Mouse (Mus musculus) mesoderm, embryonic 11.5 days (tissue): ENCODE measurements around the gene Sh3d21.
"Not testable (repeated sequence)": the region's sequence is repeated elsewhere in the genome, so short reads cannot be mapped to it uniquely, and the experiment has no call there.

Experiments
- DNase-seq: peaks from one replicate; pipeline ENCODE4 v3.0.0-alpha.2; 2012; ENCODE audit warnings: low read depth, low spot score

The Sh3d21 gene

GRCm38 (mm10) chr4:126168851-126169250 is 5.6 kb upstream of the Sh3d21 start:
- DNase-seq, result no peak

DNA sequence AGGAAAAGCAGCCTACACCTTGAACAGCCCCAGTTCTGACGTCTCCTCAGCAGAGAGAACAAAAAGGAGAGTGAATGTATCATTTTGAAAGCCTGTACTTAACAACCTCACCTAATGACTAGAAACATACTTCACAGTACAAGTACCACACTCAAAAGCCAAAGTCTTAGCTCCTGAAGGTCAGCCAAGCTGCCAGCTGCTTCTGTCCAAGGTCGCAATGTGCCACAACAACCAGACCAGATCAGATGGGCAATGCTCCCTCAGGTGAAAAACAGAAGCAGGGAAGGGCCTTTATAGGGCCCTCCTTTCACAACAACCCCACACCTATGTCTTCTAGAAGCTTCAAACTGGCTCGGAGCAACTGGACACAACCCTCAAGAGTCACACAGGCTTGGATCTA is 2.8 kb upstream of the Sh3d21 start:
- no peak for DNase-seq

DNA sequence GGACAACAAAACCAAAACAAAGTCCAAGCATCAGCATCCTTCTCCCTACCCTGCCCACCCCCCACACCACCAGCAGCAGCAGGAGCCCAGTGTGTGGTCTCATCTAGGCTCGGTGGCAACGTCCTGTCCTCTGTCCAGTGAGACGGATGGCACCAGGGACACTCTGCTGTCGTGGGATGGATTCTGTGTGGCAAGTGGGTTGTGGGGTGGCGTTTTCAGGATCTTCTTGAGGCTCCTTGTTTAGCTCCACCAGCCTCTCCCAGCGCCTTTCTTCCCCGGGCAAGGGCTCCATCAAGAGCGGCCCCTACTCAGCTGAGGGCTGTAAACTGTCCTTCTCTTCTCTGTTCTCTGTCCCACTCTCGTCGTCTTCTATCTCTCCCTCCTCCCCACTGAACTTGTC is 1.8 kb upstream of the Sh3d21 start:
- not testable (repeated sequence) for DNase-seq

GRCm38 (mm10) chr4:126163685-126164084 is 394 bp upstream of the Sh3d21 start:
- DNase-seq, result no peak

GRCm38 (mm10) chr4:126162544-126163066 is 686 bp downstream of the Sh3d21 start:
- peak; percentile 85 for DNase-seq

DNA sequence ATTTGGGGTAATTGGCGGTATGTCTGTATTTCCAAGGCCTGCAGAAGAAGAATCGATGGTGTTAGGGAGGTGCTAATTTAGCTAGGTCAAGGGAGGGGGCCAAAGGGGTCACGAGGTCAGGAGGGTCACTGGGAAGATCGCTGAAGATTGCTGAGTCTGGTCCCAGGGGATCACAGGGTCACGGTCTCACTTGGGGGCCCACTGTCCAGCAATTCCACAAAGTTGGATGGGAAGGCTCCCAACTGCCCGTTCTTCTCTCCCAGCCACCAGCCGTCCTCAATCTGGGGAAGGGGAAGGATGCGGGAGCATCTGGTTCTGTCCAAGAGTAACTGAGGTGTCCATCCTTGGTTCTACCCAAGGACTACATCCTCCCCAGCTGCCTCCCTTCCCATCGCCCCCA is 1.3 kb downstream of the Sh3d21 start:
- DNase-seq, result no peak

- DNase-seq, result no peak
Measured at GRCm38 (mm10) chr4:126161456-126161855, 1.8 kb downstream of the Sh3d21 start.

DNA sequence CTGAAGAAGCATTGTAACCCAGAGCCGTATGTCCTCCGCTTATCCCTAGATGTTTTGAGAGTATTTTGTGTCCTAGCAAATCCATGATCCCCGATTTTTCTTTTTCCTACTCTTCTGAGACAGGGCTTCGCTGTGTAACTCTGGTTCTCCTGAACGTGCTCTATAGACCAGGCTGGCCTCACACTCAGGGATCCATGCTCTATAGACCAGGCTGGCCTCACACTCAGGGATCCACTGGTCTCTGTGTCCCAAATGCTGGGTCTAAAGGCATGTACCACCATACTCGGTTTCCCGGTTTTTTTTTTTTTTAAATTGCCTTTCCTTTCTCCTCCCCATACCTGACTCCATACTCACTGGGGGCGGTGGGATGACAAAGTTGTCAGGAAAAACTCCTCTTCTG is 2.3 kb downstream of the Sh3d21 start:
- DNase-seq, result no peak

DNA sequence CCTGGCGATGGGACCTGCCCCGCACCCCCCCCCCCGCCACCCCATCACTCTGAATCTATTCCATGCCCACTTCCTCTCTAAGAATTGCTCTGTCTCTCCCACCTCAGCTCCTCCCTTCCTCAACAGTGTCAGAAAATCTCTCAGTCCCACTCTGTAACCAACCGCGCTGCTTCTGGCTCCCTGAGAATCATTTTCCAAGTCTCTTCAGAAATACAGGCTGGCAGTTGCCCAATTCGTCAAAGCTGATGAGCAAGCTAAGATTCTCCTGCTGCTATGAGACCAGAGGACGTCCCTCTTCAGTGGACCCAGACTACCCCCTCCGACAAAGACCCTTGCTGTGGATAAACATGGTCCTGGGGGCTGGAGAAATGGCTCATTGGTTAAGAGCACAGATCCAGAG is 3.8 kb downstream of the Sh3d21 start:
- DNase-seq, result no peak

DNA sequence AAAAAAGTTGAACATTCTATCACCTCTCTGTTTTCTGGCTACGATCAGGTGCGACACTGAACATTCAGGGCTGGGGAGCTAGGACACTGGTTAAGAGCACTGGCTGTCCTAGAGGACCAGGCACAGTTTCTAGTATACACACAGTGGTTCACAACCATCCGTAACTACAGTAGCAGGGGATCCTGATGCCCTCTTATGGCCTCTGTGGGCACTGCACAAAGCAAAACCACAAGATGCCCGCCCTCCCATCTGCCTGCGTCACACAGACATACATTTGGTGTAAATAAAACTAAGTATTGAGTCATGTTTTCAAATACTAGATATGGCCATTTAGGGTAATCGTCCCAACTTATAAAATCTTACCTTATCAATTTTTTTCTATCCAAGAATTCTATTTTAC is 5.7 kb downstream of the Sh3d21 start:
- no peak for DNase-seq

- DNase-seq, result no peak
Measured at GRCm38 (mm10) chr4:126156617-126157016, 6.7 kb downstream of the Sh3d21 start.

GRCm38 (mm10) chr4:126155869-126156268 is 7.4 kb downstream of the Sh3d21 start:
- no peak for DNase-seq

GRCm38 (mm10) chr4:126155183-126155582 is 8.1 kb downstream of the Sh3d21 start:
- no peak for DNase-seq

DNA sequence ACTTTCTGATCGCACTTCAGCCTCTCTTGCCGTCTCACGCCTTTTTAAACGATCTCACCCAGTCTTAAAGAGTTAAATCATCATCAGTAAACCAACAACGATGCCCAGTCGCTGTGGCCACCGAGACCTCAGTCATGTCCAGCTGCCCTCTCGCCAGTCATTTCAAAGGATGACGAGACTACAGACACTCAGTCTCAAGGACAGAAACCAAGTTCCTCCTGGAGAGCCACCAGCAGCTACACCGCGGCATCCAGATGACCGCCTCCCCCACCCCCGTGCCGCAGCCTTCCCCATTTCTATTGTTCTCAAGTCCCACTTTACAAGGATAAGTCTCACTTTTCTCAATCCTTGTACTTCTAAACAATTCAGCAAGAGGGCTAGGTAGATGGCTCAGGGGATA is 10.4 kb downstream of the Sh3d21 start:
- no peak for DNase-seq

DNA sequence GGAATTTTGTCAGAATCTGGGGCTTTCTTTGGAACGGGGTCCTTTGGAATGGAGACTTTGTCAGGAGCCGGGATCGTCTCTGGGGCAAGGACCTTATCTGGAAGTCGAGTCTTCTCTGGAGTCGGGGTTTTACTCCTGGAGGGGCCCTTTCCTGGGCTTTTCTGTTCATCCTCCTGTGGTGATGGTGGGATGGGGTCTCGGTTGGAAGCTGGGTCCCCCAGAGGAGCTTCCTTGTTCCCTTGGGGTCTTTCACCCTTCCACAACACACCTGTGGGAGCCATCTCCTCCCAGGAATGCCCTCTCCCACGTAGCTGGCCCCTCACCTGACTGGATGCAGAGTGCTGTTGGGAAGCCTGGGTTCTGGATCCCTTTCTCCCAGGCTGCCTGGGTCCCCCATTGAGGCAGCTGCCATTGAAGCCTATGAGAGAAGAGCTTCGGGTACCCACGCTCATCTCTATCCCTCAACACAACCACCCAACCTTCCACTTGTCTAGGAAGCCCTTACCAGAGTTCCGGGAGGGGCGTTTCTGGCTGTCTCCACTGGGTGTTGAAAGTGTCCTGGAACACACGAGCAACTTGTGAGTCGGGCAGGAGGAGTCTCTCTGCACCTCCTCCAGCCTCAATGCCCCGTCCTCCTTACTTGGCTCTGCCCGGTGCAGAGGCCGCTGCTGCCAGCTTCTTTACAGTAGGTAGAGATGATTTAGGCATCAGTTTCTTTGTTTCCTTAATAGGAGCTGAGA is 11.4 kb downstream of the Sh3d21 start:
- DNase-seq, result no peak

DNA sequence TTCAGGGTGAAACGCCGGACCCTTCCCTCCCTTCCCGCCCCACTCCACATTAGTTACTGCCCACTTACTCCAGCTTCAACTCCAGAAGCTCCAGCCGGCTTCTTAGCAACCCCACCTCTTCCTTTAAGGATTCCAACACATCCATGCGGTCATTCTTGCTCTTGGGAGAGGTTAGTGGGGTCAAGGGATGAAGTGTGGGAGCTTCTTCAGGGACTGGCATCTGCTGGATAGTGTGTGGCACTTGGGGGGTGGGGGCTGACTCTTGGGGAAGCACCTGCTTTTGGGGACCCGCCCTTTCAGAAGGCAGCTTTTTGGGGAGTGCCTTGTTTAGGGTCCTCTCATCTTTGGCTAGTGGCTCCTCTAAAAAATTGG is 12.4 kb downstream of the Sh3d21 start:
- no peak for DNase-seq

DNA sequence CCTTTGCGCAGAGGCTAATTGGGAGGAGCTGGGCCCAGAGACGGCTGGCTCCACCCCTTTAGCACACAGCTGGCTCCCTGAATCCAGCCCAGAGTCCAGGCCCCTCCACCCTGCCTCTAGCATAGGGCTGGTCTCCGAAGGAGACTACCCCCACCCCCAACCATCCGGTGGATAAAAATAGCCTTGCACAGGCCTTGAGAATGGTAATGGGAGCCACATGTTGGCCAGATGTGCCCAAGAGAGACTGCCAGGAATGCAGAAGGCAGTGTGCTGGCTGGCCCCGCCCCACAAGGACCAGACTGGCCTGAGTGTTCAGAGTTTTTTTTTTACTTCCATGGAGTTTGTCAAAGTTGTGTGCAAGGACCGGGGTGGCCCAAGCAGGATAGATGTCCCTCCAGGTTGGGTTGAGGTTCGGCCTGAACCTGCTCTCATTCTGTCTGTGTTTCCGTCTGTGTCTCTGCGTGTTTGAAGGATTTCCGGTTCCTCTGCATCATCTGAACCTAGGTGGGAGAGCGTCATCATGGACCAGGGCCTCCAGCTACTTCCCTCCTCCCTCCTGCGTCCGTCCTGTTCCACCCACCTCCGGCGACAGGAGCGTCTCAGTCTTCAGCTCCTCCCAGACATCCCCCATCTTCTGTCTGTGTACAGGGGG is 12.9 kb downstream of the Sh3d21 start:
- DNase-seq, result peak; percentile 94

DNA sequence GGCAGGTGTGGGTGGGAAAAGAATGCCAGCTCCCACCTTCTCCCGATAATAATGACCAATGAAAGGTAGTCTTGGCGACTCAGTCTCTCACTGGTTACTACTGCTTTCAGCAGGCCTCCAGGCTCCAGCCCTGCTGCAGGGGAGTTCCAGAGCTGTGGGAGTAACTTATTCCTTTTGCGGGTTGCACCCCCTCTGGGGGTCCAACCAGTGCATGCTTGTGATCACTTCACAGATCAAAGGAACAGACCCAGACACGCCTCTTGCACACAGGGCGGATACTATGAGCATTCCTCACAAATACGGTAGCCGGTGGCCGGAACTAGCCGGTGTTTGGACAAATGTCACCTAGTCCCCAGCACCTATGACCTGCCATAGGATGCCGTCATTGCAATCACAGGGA is 13.5 kb downstream of the Sh3d21 start:
- no peak for DNase-seq

- DNase-seq, result no peak
Measured at GRCm38 (mm10) chr4:126149041-126149676, 14.1 kb downstream of the Sh3d21 start.

DNA sequence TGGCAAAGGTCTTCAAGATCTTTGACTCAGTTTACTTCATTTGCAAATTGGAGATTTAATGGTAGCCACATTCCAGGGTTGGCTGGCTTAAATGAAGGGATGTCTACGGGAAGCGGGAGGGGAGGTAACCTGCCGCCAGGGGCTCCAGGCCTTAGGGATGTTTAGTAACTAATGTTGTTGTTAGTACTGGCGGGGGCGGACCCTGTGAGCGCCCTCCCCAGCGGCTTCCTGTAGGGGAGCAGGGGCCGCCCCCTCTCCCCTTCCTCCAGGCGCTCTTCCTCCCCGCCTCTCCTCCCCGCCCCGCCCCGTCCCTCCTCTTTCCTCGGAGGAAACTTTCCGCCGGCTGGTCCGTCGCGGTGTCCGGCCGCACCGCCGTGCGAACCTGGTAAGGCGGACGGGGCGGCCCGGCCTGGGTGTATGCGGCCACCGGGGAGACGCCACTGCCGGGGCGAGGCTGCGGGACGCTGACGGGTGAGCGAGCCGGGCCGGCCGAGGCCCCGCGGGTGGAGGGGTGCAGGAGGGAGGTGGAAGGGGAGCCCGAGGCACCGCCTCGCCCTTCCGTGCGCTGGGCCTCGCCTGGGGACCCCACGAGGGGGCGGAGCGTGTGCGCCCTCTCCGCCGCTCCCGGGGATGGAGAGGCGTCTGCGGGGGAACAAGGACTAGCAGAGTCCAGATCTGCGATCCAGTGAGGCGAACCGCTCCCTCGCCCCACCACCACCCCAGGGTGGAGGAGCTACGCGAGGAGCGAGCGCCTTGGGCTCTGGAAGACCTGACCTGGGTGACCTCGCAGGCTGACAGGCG is 14.9 kb downstream of the Sh3d21 start:
- peak; percentile 73 for DNase-seq

DNA sequence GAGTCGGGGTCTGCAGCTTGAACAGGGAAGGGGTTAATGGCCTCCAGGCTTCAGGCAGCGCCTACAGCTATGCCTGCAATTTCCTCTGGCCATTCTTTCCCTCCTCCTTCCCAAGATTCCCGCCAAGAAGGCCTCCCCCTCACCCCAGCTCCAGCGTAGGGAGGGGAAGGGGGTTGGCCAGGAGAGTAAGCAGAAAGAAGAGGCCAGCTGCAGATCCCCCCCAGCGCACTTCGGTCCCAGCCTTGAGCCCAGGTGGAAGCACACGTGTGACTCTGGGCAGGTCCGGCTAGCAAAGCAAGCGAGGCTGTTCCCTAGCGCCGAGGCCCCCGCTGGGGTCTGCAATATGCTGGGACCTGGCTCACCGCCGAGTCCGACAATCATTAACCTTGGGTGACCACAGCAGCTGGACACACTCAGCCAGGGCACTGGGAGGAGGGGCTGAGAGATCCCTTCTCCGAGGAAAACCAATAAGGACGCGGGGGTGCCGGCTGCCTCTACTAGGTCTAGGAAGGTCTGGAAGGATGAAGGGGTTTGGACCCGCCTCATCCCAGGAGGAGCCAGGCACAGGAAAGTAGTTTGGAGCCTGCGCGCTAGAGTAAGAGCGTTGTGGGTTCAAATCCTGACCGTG is 15.6 kb downstream of the Sh3d21 start, which contains the start of gene Eva1b:
TSS of gene Eva1b (plus strand) at position 212 of the 628 bp plus-strand sequence.
- peak; percentile 88 for DNase-seq
